Mouse (Mus musculus) bone marrow, adult 2 months (tissue): Measurements from ENCODE around the gene Gcnt7.

Experiments used
- CTCF ChIP-seq: fragments of 200-500 bp; IDR thresholded peaks from 2 replicates; pipeline ENCODE4 v1.5.1; 2011; ENCODE audit warnings: low read length, control low read depth; ENCODE audit not compliant: control insufficient read depth, insufficient read depth
- POLR2A ChIP-seq: fragments of 200-500 bp; IDR thresholded peaks from 2 replicates; pipeline ENCODE4 v1.6.1; 2011; ENCODE audit warnings: low read depth, mild to moderate bottlenecking, control low read depth, low read length, borderline replicate concordance; ENCODE audit not compliant: control insufficient read depth

DNA sequence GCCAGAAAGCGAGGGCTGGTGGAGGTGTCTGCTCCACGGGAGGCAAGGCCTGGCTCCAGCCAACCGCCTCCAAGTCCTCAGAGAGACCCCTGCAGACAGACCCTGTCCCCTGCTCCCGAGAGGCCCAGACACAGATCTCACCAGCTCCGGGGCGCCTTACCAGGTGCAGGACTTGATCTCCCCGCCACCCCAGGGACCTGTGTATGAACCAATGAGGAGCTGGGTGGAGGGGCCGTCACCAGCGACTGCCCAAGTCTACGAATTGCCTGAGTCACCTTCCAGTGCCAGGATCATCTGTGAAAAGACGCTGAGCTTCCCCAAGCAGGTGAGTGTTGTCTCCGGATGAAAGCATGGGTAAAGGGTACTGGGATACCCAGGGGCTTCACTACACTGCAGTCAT lies 42.2 kb downstream of the Gcnt7 start:
- TF ChIP-seq CTCF (no peak), POLR2A (no peak)
